Mouse (Mus musculus): ENCODE results near the gene Stra6l.

The Stra6l gene

GRCm38 (mm10) chr4:45911876-45912275 is 63.4 kb downstream of the Stra6l start:
- in situ Hi-C loops (cut with MboI, MseI), result no loop called here

GRCm38 (mm10) chr4:45917091-45917490 is 68.6 kb downstream of the Stra6l start:
- in situ Hi-C loops (cut with MboI, MseI), result no loop called here

- in situ Hi-C loops (cut with MboI, MseI), result no loop called here
Observed at GRCm38 (mm10) chr4:45921663-45922435, 73.4 kb downstream of the Stra6l start.

GRCm38 (mm10) chr4:45924011-45924410 is 75.5 kb downstream of the Stra6l start:
- in situ Hi-C loops (cut with MboI, MseI), result no loop called here

GRCm38 (mm10) chr4:45928561-45928960 is 80.1 kb downstream of the Stra6l start:
- in situ Hi-C loops (cut with MboI, MseI), result no loop called here

Data from T-helper 17 cell (primary cell).